Mouse (Mus musculus): ENCODE measurements around the gene Spint3. TPM values are rescaled to one million over a fixed set of nuclear protein-coding genes. Genes with fewer than 3 reads are reported as not detected.
A peak's percentile ranks its signal among the peaks of the same experiment; 100 is the strongest.
"Not testable (repeated sequence)": the region's sequence is repeated elsewhere in the genome, so short reads cannot be mapped to it uniquely, and the experiment has no call there.

The Spint3 gene
- not detected for total RNA-seq (2021)
- long read RNA-seq, experiment 1, result 0 reads
- long read RNA-seq, experiment 2, result 0 reads

GRCm38 (mm10) chr2:164573359-164573758, at the start of gene Spint3:
Gene Spint3, minus strand, starts transcription at chr2:164573459.
- intact Hi-C loops (cut with DNase I); H3K4me3 ChIP-seq; H3K27ac ChIP-seq; DNase-seq (ENCODE audit: extremely low spot score in 1 of 2, low spot score in 2 of 2): not testable (repeated sequence)

GRCm38 (mm10) chr2:164621775-164622174, 48.5 kb upstream of the Spint3 start:
- intact Hi-C loops (cut with DNase I), result no loop called here
- no peak for DNase-seq (ENCODE audit: extremely low spot score in 1 of 2, low spot score in 2 of 2)
- H3K4me3 ChIP-seq, result no peak overlapping the region
- H3K27ac ChIP-seq, result no peak overlapping the region
- no peak; the same call in 1 of the 2 replicates for TF ChIP-seq CTCF (IDR thresholded peaks at IDR 0.05)

GRCm38 (mm10) chr2:164619050-164619449, 45.8 kb upstream of the Spint3 start:
- intact Hi-C loops (cut with DNase I), result no loop called here
- no peak for DNase-seq (ENCODE audit: extremely low spot score in 1 of 2, low spot score in 2 of 2)
- Histone ChIP-seq H3K27ac (no peak overlapping the region), H3K4me3 (no peak overlapping the region)
- no peak for TF ChIP-seq CTCF (IDR thresholded peaks at IDR 0.05)

DNA sequence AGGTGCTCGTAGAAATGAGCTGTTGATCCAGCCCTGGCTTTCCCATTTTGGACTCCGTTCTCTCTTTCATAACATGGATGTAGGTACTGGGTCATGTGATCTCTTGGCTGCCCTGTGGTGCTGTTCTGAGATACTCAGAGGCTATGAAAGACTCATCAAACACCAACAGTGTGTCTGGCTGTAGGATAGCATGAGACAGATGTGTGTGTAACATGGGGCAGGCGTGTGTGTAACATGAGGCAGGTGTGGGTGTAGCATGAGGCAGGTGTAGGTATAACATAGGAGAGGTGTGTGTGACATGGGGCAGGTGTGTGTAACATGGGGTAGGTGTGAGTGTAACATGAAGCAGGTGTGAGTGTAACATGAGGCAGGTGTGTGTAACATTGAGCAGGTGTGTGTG, 42.1 kb upstream of the Spint3 start:
- no peak overlapping the region for H3K27ac ChIP-seq
- TF ChIP-seq CTCF (IDR thresholded peaks at IDR 0.05), result no peak
- no peak for DNase-seq (ENCODE audit: extremely low spot score in 1 of 2, low spot score in 2 of 2)
- H3K4me3 ChIP-seq, result no peak overlapping the region
- intact Hi-C loops (cut with DNase I), result no loop called here

DNA sequence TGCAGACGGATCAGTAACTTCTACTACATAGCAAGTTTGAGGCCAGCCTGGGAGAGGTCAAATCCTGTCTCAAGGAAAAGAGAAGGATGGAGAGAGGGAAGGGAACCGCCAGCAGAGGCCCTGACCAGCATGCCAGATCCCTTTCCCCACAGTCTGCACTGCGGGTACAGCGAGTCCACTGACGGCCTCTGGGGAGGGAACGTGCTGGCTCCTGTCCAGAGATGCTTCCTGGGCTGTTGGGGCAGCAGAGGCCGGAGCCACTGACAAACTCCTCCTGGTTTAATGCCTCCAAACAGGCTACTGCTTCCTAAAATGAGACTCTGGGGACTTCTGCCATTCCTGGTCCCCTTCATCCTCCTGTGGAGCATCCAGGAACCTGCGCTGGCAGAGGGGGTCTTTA, 40.2 kb upstream of the Spint3 start, which contains the start of the genes Wfdc6b and Wfdc8:
TSS of gene Wfdc6b (plus strand) at position 52 of the 400 bp plus-strand sequence.
TSS of gene Wfdc8 (minus strand) at position 156 of the 400 bp plus-strand sequence.
- H3K4me3 ChIP-seq; H3K27ac ChIP-seq; intact Hi-C loops (cut with DNase I); DNase-seq (ENCODE audit: extremely low spot score in 1 of 2, low spot score in 2 of 2): not testable (repeated sequence)

DNA sequence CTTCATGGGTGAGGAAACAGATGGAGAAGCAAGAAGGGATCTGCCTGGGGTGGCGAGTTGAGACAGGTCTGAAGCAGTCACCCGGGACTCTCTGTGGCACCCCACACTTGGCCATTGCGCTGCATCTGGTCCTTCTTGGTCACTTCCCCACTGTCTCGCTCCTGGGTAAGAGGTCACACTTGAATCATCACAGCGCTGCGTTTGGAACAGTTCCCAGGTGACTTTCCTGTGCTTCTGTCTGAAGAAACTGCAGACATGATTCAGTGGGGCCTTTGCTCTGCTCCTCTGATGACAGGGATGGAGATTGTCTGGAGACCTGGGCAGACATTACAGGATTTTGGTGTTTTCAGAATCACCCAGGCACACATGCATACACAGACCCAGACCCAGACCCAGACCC, 35.5 kb upstream of the Spint3 start:
- Histone ChIP-seq H3K4me3 (no peak overlapping the region), H3K27ac (no peak overlapping the region)
- no peak for TF ChIP-seq CTCF (IDR thresholded peaks at IDR 0.05)
- no peak for DNase-seq (ENCODE audit: extremely low spot score in 1 of 2, low spot score in 2 of 2)
- intact Hi-C loops (cut with DNase I), result no loop called here

GRCm38 (mm10) chr2:164604411-164604810, 31.2 kb upstream of the Spint3 start:
- H3K4me3 ChIP-seq, result no peak overlapping the region
- no peak for DNase-seq (ENCODE audit: extremely low spot score in 1 of 2, low spot score in 2 of 2)
- intact Hi-C loops (cut with DNase I), result no loop called here
- H3K27ac ChIP-seq, result no peak overlapping the region
- TF ChIP-seq CTCF (IDR thresholded peaks at IDR 0.05), result no peak

- DNase-seq (ENCODE audit: extremely low spot score in 1 of 2, low spot score in 2 of 2), result no peak
- intact Hi-C loops (cut with DNase I), result no loop called here
- Histone ChIP-seq H3K27ac (no peak overlapping the region), H3K4me3 (no peak overlapping the region)
- peak; percentile 7 for TF ChIP-seq CTCF (IDR thresholded peaks at IDR 0.05)
Measured at GRCm38 (mm10) chr2:164603482-164603881, 30.2 kb upstream of the Spint3 start.

GRCm38 (mm10) chr2:164600179-164600578, 26.9 kb upstream of the Spint3 start:
- H3K4me3 ChIP-seq, result no peak overlapping the region
- TF ChIP-seq CTCF (IDR thresholded peaks at IDR 0.05), result peak; percentile 21
- H3K27ac ChIP-seq, result no peak overlapping the region
- intact Hi-C loops (cut with DNase I), result no loop called here
- no peak for DNase-seq (ENCODE audit: extremely low spot score in 1 of 2, low spot score in 2 of 2)

- no peak for TF ChIP-seq CTCF (IDR thresholded peaks at IDR 0.05)
- H3K27ac ChIP-seq, result no peak within 1 kb of the TSS
- no peak for DNase-seq (ENCODE audit: extremely low spot score in 1 of 2, low spot score in 2 of 2)
- no peak within 1 kb of the TSS for H3K4me3 ChIP-seq
- intact Hi-C loops (cut with DNase I), result no loop called here
Measured at GRCm38 (mm10) chr2:164593494-164593893, 20.2 kb upstream of the Spint3 start, which contains the start of gene Eppin. Gene Eppin, minus strand, starts transcription at chr2:164593594.

DNA sequence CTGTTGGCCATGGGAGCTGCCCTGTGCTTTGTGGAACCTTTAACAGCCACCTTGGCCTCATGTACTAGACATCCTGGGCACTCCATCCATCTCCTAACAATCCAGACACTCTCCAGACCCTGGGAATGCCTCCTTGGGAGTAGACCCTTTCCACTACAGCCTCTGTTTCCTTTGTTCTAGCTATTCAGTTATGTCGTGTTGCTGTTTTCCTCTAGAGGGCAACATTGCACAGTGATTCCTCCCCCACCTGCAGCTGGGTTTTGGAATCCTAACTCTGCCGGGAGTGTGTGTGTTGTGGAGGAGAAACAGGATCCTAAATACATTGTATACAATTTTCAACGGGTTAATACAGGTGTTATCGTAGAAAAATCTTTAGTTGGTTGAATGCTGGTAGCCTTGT, 18.8 kb upstream of the Spint3 start:
- intact Hi-C loops (cut with DNase I), result loop anchor here (1.0 kb wide), 1 partner anchor 134 kb away; no protein-coding TSS in a partner anchor
- DNase-seq (ENCODE audit: extremely low spot score in 1 of 2, low spot score in 2 of 2), result peak; percentile 13 to 15
- TF ChIP-seq CTCF (IDR thresholded peaks at IDR 0.05), result peak; percentile 78
- H3K27ac ChIP-seq, result no peak overlapping the region
- H3K4me3 ChIP-seq, result no peak overlapping the region

DNA sequence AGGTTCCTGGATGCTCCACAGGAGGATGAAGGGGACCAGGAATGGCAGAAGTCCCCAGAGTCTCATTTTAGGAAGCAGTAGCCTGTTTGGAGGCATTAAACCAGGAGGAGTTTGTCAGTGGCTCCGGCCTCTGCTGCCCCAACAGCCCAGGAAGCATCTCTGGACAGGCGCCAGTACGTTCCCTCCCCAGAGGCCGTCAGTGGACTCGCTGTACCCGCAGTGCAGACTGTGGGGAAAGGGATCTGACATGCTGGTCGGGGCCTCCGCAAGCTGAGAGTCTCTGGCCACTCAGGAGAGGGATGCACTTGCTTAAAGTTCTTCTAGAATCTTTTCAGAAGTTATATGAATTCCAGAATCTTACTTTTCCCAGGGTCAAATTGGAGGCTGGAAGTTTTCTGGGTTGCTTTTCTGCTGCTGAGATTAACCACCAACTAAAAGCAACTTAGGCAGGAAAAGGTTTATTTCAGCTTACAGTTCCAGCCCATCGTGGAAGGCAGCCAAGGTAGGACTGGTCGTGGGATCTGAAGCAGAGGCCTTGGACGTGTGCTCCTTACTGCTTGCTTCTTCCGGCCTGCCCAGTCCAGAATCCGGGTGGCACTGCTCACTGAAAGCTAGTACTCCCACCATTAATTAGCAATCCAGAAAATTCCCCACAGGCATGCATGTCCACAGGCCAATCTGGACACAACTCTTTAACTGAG, 11.9 kb upstream of the Spint3 start, which contains the start of gene Wfdc6a:
TSS of gene Wfdc6a (minus strand) at position 423 of the 701 bp plus-strand sequence.
- intact Hi-C loops (cut with DNase I); H3K4me3 ChIP-seq; DNase-seq (ENCODE audit: extremely low spot score in 1 of 2, low spot score in 2 of 2); H3K27ac ChIP-seq: not testable (repeated sequence)

GRCm38 (mm10) chr2:164567460-164567859, 5.8 kb downstream of the Spint3 start:
- intact Hi-C loops (cut with DNase I), result no loop called here

More at GRCm38 (mm10) chr2:164567460-164567859, 5.8 kb downstream of the Spint3 start:
- TF ChIP-seq CTCF (IDR thresholded peaks at IDR 0.05), result no peak
- Histone ChIP-seq H3K4me3 (no peak overlapping the region), H3K27ac (no peak overlapping the region)
- no peak for DNase-seq (ENCODE audit: extremely low spot score in 1 of 2, low spot score in 2 of 2)
